Mouse (Mus musculus) WW6 (cell line): Measurements from ENCODE around the gene Dhfr.

ENCODE experiments used
- DNase-seq: peaks from one replicate; pipeline ENCODE4 v3.0.0-alpha.2; 2013; ENCODE audit warnings: low read depth, low spot score

The Dhfr gene

GRCm38 (mm10) chr13:92387367-92387766 is 32.8 kb downstream of the Dhfr start:
- DNase-seq: no peak

DNA sequence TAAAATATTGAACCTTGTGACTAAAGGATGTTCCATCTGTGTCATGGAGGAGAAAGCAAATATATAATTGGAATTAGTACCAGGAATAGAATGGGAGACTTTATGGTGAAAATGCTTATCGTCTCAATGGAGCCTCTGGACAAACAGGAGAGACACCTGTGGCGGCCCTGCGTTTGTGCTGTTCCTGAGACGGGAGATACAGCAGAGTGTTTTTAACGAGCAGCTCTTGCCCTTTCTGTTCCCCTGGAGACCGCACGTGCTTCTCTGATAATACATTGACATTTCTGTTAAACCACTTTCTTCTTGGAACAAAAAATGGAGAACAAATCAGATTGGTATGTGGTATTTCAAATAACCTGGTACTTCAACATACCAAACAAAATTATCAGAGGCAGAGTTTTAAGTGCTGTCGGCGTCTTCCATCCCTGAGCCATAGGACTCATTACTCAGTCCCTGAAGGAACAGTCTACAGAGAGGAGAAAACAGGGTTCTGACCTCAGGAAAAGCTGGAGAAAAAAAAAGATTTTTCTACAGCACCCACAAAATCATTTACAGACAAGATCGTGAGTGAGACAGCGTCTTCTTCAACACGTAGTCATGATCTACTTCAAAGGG is 38.6 kb downstream of the Dhfr start:
- no peak for DNase-seq

- DNase-seq: no peak
Observed at GRCm38 (mm10) chr13:92398491-92399384, 44.2 kb downstream of the Dhfr start.

GRCm38 (mm10) chr13:92402063-92402462 is 47.5 kb downstream of the Dhfr start:
- no peak for DNase-seq

- DNase-seq: no peak
Observed at GRCm38 (mm10) chr13:92403496-92403895, 49.0 kb downstream of the Dhfr start.

DNA sequence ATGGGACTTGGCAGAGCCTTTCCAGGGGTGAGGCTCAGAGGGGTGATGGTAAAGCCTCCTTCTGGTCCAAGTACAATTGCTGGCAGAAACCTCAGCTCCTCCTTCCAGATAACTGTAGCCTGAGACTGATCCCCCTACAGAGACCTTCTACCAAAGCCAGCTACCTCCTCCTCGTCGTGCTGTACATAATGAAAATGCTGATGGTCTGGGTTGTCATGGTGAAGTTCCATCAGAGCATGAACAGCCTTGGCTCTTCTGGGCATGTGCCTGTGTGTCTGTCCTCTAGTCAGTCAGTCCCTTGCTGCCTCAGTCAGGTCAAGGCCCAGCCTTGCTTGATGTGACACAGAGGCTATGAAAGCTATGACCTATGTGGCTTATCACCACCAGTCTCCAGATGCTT is 56.0 kb downstream of the Dhfr start:
- no peak for DNase-seq

DNA sequence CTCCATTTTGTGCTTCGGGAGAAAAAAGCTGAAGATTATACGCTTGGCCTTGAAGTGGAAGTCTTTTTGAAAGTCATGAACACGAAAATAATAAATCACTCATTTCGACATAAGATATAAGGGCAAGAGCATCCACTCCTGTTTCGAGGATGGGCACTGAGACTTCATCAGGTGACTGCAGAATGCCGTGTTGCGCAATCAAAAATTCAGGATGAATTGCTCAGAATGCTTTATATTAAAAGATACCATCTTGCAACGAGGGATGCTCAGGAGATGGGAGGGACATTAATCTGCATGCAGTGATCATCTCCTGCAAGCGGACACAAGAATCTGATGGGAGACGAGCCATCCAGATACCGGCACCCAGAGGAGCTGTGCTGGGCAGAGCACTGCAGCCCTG is 65.1 kb downstream of the Dhfr start:
- DNase-seq: no peak

DNA sequence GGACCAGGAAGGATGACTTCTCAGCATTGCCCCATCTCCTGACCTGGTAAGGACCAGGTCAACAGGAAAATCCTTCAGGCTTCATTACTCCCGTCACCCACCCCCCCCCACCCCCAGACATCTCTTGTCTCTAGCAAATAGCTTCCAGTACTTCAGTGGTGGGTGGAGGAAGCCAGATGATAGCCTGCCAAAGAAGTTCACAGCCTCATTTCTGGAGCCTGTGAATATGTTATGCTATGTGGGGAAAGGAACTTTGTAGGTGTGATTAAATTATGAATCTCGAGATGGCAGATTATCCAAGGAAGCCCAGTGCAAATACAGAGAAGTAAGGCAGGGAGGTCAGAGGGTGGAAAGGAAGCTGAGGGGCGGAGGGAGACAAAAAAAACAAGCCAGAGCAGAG is 69.2 kb downstream of the Dhfr start:
- no peak for DNase-seq

- DNase-seq: peak; percentile 50
Observed at GRCm38 (mm10) chr13:92425758-92426264, 71.3 kb downstream of the Dhfr start, which contains the start of gene Ankrd34b. Gene Ankrd34b, plus strand, starts transcription at chr13:92425896.

DNA sequence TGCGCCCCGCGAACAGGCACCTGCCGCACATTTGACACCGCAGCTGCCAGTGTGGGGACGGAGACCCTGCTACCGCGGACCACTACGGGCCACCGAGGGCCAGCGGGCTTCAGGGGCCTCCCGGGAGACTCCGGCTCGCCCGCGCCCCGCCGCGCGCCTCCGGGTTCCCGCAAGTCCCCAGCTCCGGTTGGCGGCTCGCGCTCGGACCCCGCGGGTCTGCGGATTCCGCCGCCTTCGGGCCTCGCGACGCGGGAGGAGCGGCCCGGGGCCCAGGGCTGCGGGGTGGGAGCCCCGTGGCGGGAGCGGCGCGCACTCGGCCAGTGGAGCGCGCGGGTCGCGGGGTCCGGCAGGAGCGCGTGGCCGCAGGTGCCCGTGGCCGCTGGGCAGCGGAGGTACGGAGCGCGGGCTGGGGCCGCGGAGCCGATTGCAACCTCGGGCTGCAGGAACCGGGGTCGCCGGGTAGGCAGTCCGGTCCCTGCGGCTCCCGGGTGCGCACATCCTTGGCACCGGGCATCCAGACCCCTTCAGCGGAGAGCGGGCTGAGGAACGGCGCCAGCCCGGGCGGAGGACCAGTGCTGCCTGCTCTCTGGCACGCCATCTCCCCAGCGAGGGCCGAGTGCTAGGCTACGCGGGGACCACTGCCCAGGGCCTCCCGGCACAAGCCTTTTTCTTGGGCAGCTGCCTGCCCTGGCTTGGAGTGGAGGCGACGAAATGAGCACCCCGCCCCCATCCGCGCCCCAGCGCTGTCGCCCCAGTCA is 71.9 kb downstream of the Dhfr start:
- no peak for DNase-seq

DNA sequence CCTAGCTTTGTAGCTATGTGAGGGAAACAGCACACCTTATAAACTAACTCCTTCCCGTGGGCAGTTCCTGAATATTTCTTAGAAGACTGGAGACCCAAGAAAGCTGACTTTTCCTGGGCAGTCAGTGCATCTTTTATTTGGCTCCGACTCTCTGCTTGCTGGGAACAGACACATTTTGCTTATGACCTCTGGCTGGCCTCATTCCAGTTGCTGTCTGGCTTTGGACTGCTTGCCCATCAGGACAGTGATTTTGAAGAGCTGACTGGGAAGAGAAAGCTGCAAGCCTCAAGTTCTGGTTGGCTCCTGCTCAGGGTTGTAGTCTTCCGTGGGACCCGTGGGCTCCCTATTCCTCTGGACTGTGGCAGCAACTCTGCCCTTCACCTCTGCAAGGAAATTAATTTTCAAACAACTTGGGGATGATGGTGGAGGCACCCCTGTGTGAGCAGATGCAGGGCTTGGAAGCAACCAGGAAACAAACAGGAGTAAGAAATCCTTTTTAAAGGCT is 72.9 kb downstream of the Dhfr start:
- no peak for DNase-seq
